Mouse (Mus musculus): Measurements from ENCODE around the gene Lsm14b. TPM values are rescaled to one million over a fixed set of nuclear protein-coding genes. Genes with fewer than 3 reads are reported as not detected.
A peak's percentile ranks its signal among the peaks of the same experiment; 100 is the strongest.

Lsm14b gene
- polyA plus RNA-seq, 1 experiment = 55.6 TPM

- H3K27me3 ChIP-seq (ENCODE audit: control insufficient read depth, insufficient read depth, low read length, poor library complexity, severe bottlenecking) = no peaks in the 10 kb centered on the region
- no peaks in the 10 kb centered on the region for H3K36me3 ChIP-seq (ENCODE audit: control insufficient read depth, insufficient read depth, low read length, poor library complexity, severe bottlenecking)
- H3K9me3 ChIP-seq (replicated peaks; ENCODE audit: control insufficient read depth, insufficient read depth, low read length, poor library complexity, severe bottlenecking) = no peaks in the 10 kb centered on the region
- no peaks in the 10 kb centered on the region for H3K4me1 ChIP-seq (ENCODE audit: control insufficient read depth, insufficient read depth, low read length)
- TF ChIP-seq EP300 (IDR thresholded peaks at IDR 0.05; ENCODE audit: insufficient read depth, low read depth, low read length) (no peak), CTCF (IDR thresholded peaks at IDR 0.05; ENCODE audit: low read depth, low read length) (peak; percentile 51), POLR2A (IDR thresholded peaks at IDR 0.05; ENCODE audit: insufficient read depth, low read length) (no peak)
- no peak overlapping the region for H3K4me3 ChIP-seq (ENCODE audit: low read depth, low read length)
- no peak overlapping the region for H3K9ac ChIP-seq (ENCODE audit: low read depth, poor library complexity, severe bottlenecking)
- H3K27ac ChIP-seq (ENCODE audit: insufficient read depth, low read length) = no peak overlapping the region
Observed at GRCm38 (mm10) chr2:180051986-180052733, 27.4 kb downstream of the Lsm14b start.

GRCm38 (mm10) chr2:180053001-180053400, 28.2 kb downstream of the Lsm14b start:
- Histone ChIP-seq H3K4me1 (ENCODE audit: control insufficient read depth, insufficient read depth, low read length) (no peaks in the 10 kb centered on the region), H3K27ac (ENCODE audit: insufficient read depth, low read length) (no peak overlapping the region), H3K9ac (ENCODE audit: low read depth, poor library complexity, severe bottlenecking) (no peak overlapping the region), H3K27me3 (ENCODE audit: control insufficient read depth, insufficient read depth, low read length, poor library complexity, severe bottlenecking) (no peaks in the 10 kb centered on the region), H3K9me3 (replicated peaks; ENCODE audit: control insufficient read depth, insufficient read depth, low read length, poor library complexity, severe bottlenecking) (no peaks in the 10 kb centered on the region), H3K36me3 (ENCODE audit: control insufficient read depth, insufficient read depth, low read length, poor library complexity, severe bottlenecking) (no peaks in the 10 kb centered on the region), H3K4me3 (ENCODE audit: low read depth, low read length) (no peak overlapping the region)
- no peak for TF ChIP-seq CTCF (IDR thresholded peaks at IDR 0.05; ENCODE audit: low read depth, low read length)
- no peak for TF ChIP-seq EP300 (IDR thresholded peaks at IDR 0.05; ENCODE audit: insufficient read depth, low read depth, low read length)
- no peak for TF ChIP-seq POLR2A (IDR thresholded peaks at IDR 0.05; ENCODE audit: insufficient read depth, low read length)

- no peak overlapping the region for H3K27ac ChIP-seq (ENCODE audit: insufficient read depth, low read length)
- no peak overlapping the region for H3K4me3 ChIP-seq (ENCODE audit: low read depth, low read length)
- H3K9ac ChIP-seq (ENCODE audit: low read depth, poor library complexity, severe bottlenecking) = no peak overlapping the region
- TF ChIP-seq CTCF (IDR thresholded peaks at IDR 0.05; ENCODE audit: low read depth, low read length) = no peak
- no peak for TF ChIP-seq POLR2A (IDR thresholded peaks at IDR 0.05; ENCODE audit: insufficient read depth, low read length)
- TF ChIP-seq EP300 (IDR thresholded peaks at IDR 0.05; ENCODE audit: insufficient read depth, low read depth, low read length) = no peak
- H3K27me3 ChIP-seq (ENCODE audit: control insufficient read depth, insufficient read depth, low read length, poor library complexity, severe bottlenecking) = no peaks in the 10 kb centered on the region
- H3K9me3 ChIP-seq (replicated peaks; ENCODE audit: control insufficient read depth, insufficient read depth, low read length, poor library complexity, severe bottlenecking) = no peaks in the 10 kb centered on the region
- peaks cover 7% of the 10 kb centered on the region; the same call in 1 of the 2 replicates for H3K36me3 ChIP-seq (ENCODE audit: control insufficient read depth, insufficient read depth, low read length, poor library complexity, severe bottlenecking)
- H3K4me1 ChIP-seq (ENCODE audit: control insufficient read depth, insufficient read depth, low read length) = no peaks in the 10 kb centered on the region
Observed at GRCm38 (mm10) chr2:180063338-180064131, 38.7 kb downstream of the Lsm14b start.

- H3K36me3 ChIP-seq (ENCODE audit: control insufficient read depth, insufficient read depth, low read length, poor library complexity, severe bottlenecking) = 0 out of 2 replicates have a peak, but pooled peaks cover 2% of the 10 kb centered on the region
- H3K27me3 ChIP-seq (ENCODE audit: control insufficient read depth, insufficient read depth, low read length, poor library complexity, severe bottlenecking) = no peaks in the 10 kb centered on the region
- TF ChIP-seq EP300 (IDR thresholded peaks at IDR 0.05; ENCODE audit: insufficient read depth, low read depth, low read length) (no peak), POLR2A (IDR thresholded peaks at IDR 0.05; ENCODE audit: insufficient read depth, low read length) (no peak), CTCF (IDR thresholded peaks at IDR 0.05; ENCODE audit: low read depth, low read length) (no peak)
- peak overlapping the region; percentile 99 for H3K4me3 ChIP-seq (ENCODE audit: low read depth, low read length)
- peak overlapping the region; percentile 84 for H3K9ac ChIP-seq (ENCODE audit: low read depth, poor library complexity, severe bottlenecking)
- H3K9me3 ChIP-seq (replicated peaks; ENCODE audit: control insufficient read depth, insufficient read depth, low read length, poor library complexity, severe bottlenecking) = no peaks in the 10 kb centered on the region
- no peaks in the 10 kb centered on the region for H3K4me1 ChIP-seq (ENCODE audit: control insufficient read depth, insufficient read depth, low read length)
- H3K27ac ChIP-seq (ENCODE audit: insufficient read depth, low read length) = no peak overlapping the region
Observed at GRCm38 (mm10) chr2:180069770-180070480, 45.1 kb downstream of the Lsm14b start.

- Histone ChIP-seq H3K9me3 (replicated peaks; ENCODE audit: control insufficient read depth, insufficient read depth, low read length, poor library complexity, severe bottlenecking) (no peaks in the 10 kb centered on the region), H3K4me3 (ENCODE audit: low read depth, low read length) (peak within 1 kb of the TSS; percentile 99), H3K27ac (ENCODE audit: insufficient read depth, low read length) (peak within 1 kb of the TSS; percentile 30; the same call in 1 of the 2 replicates)
Observed at GRCm38 (mm10) chr2:180070481-180071453, 46.0 kb downstream of the Lsm14b start, which contains the start of gene Mtg2. Gene Mtg2, plus strand, starts transcription at chr2:180070588.

More at GRCm38 (mm10) chr2:180070481-180071453, 46.0 kb downstream of the Lsm14b start, which contains the start of gene Mtg2:
- Histone ChIP-seq H3K4me1 (ENCODE audit: control insufficient read depth, insufficient read depth, low read length) (no peaks in the 10 kb centered on the region), H3K9ac (ENCODE audit: low read depth, poor library complexity, severe bottlenecking) (peak within 1 kb of the TSS; percentile 84), H3K36me3 (ENCODE audit: control insufficient read depth, insufficient read depth, low read length, poor library complexity, severe bottlenecking) (0 out of 2 replicates have a peak, but pooled peaks cover 2% of the 10 kb centered on the region), H3K27me3 (ENCODE audit: control insufficient read depth, insufficient read depth, low read length, poor library complexity, severe bottlenecking) (no peaks in the 10 kb centered on the region)
- TF ChIP-seq POLR2A (IDR thresholded peaks at IDR 0.05; ENCODE audit: insufficient read depth, low read length) (peak; percentile 81), EP300 (IDR thresholded peaks at IDR 0.05; ENCODE audit: insufficient read depth, low read depth, low read length) (no peak), CTCF (IDR thresholded peaks at IDR 0.05; ENCODE audit: low read depth, low read length) (no peak)

All from ES-Bruce4 (cell line).